Mouse (Mus musculus): ENCODE measurements around the gene Yeats2. TPM values are rescaled to one million over a fixed set of nuclear protein-coding genes. Genes with fewer than 3 reads are reported as not detected.
A peak's percentile ranks its signal among the peaks of the same experiment; 100 is the strongest.

Gene Yeats2
- polyA plus RNA-seq, 1 experiment, result not detected

DNA sequence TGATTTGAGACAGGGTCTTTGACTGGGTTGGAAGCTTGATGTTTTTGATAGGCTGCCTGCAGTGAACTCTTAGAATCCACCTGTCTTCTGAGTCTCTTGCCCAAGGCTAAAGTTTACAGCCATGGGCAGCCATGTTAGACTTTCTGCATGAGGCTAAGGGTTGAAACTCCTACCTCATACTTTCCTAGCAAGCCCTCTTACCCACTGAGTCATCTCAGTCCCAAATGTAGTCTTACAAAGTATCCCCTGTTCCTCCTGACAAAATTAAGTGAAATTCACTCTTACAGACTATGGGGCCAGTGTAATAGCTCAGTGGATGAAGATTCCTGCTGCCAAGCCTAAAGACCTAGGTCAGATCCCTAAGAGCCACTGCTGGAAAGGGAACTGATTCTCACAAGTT, 106.2 kb downstream of the Yeats2 start:
- no peak for TF ChIP-seq POLR2A (IDR thresholded peaks at IDR 0.05; ENCODE audit: insufficient read depth, low read depth, low read length)
- no peak for TF ChIP-seq CTCF (IDR thresholded peaks at IDR 0.05; ENCODE audit: insufficient read depth, low read depth, low read length)
- H3K4me3 ChIP-seq (ENCODE audit: insufficient read depth, low read depth, low read length), result no peak overlapping the region
- no peaks in the 10 kb centered on the region for H3K4me1 ChIP-seq (ENCODE audit: control insufficient read depth, insufficient read depth, low read length)
- no peak overlapping the region for H3K27ac ChIP-seq (ENCODE audit: insufficient read depth, low read depth, low read length)

- Histone ChIP-seq H3K4me1 (ENCODE audit: control insufficient read depth, insufficient read depth, low read length) (no peaks in the 10 kb centered on the region), H3K4me3 (ENCODE audit: insufficient read depth, low read depth, low read length) (no peak overlapping the region), H3K27ac (ENCODE audit: insufficient read depth, low read depth, low read length) (peak overlapping the region; percentile 41; the same call in 1 of the 2 replicates)
- TF ChIP-seq POLR2A (IDR thresholded peaks at IDR 0.05; ENCODE audit: insufficient read depth, low read depth, low read length), result no peak
- TF ChIP-seq CTCF (IDR thresholded peaks at IDR 0.05; ENCODE audit: insufficient read depth, low read depth, low read length), result no peak
- 52% methylated on average over 9 of the region's 9 CpGs for WGBS
Measured at GRCm38 (mm10) chr16:20248442-20249174, 107.7 kb downstream of the Yeats2 start.

GRCm38 (mm10) chr16:20257926-20258325, 117.1 kb downstream of the Yeats2 start:
- Histone ChIP-seq H3K4me3 (ENCODE audit: insufficient read depth, low read depth, low read length) (no peak overlapping the region), H3K4me1 (ENCODE audit: control insufficient read depth, insufficient read depth, low read length) (no peaks in the 10 kb centered on the region), H3K27ac (ENCODE audit: insufficient read depth, low read depth, low read length) (no peak overlapping the region)
- TF ChIP-seq CTCF (IDR thresholded peaks at IDR 0.05; ENCODE audit: insufficient read depth, low read depth, low read length), result no peak
- WGBS, result 84% methylated on average over 5 of the region's 5 CpGs

GRCm38 (mm10) chr16:20265089-20265488, 124.2 kb downstream of the Yeats2 start:
- no peak overlapping the region for H3K4me3 ChIP-seq (ENCODE audit: insufficient read depth, low read depth, low read length)
- WGBS, result 85% methylated on average over 7 of the region's 7 CpGs
- TF ChIP-seq CTCF (IDR thresholded peaks at IDR 0.05; ENCODE audit: insufficient read depth, low read depth, low read length) (no peak), POLR2A (IDR thresholded peaks at IDR 0.05; ENCODE audit: insufficient read depth, low read depth, low read length) (no peak)
- no peak overlapping the region for H3K27ac ChIP-seq (ENCODE audit: insufficient read depth, low read depth, low read length)
- no peaks in the 10 kb centered on the region for H3K4me1 ChIP-seq (ENCODE audit: control insufficient read depth, insufficient read depth, low read length)

GRCm38 (mm10) chr16:20271339-20271738, 130.5 kb downstream of the Yeats2 start:
- TF ChIP-seq POLR2A (IDR thresholded peaks at IDR 0.05; ENCODE audit: insufficient read depth, low read depth, low read length) (no peak), CTCF (IDR thresholded peaks at IDR 0.05; ENCODE audit: insufficient read depth, low read depth, low read length) (no peak)
- 87% methylated on average over 4 of the region's 4 CpGs for WGBS

GRCm38 (mm10) chr16:20272994-20273393, 132.1 kb downstream of the Yeats2 start:
- no peak overlapping the region for H3K27ac ChIP-seq (ENCODE audit: insufficient read depth, low read depth, low read length)
- 24% methylated on average over 3 of the region's 3 CpGs for WGBS
- H3K4me1 ChIP-seq (ENCODE audit: control insufficient read depth, insufficient read depth, low read length), result no peaks in the 10 kb centered on the region
- TF ChIP-seq CTCF (IDR thresholded peaks at IDR 0.05; ENCODE audit: insufficient read depth, low read depth, low read length) (no peak), POLR2A (IDR thresholded peaks at IDR 0.05; ENCODE audit: insufficient read depth, low read depth, low read length) (no peak)
- no peak overlapping the region for H3K4me3 ChIP-seq (ENCODE audit: insufficient read depth, low read depth, low read length)

More at GRCm38 (mm10) chr16:20271339-20271738, 130.5 kb downstream of the Yeats2 start:
- no peak overlapping the region for H3K4me3 ChIP-seq (ENCODE audit: insufficient read depth, low read depth, low read length)
- H3K4me1 ChIP-seq (ENCODE audit: control insufficient read depth, insufficient read depth, low read length), result no peaks in the 10 kb centered on the region
- no peak overlapping the region for H3K27ac ChIP-seq (ENCODE audit: insufficient read depth, low read depth, low read length)

GRCm38 (mm10) chr16:20279395-20279794, 138.5 kb downstream of the Yeats2 start:
- WGBS, result 88% methylated on average over 5 of the region's 5 CpGs

DNA sequence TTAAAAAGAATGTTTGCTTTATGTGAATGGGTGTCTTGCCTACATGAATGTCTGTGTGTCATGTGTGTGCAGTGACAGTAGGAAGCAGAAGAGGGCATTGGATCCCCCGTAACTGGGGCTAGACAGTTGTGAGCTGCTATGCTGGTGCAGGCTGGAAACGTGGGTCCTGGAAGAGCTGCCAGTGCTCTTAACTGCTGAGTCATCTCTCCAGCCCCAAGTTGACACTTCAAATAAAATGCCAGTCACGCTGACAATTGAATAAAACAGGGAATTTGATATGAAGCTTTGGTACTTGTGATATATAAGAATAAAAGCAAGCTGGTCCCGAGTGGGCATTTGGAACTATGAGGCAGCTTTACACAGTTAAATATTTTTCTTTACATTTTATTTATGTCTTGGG, 139.4 kb downstream of the Yeats2 start:
- Histone ChIP-seq H3K4me3 (ENCODE audit: insufficient read depth, low read depth, low read length) (no peak overlapping the region), H3K4me1 (ENCODE audit: control insufficient read depth, insufficient read depth, low read length) (no peaks in the 10 kb centered on the region), H3K27ac (ENCODE audit: insufficient read depth, low read depth, low read length) (no peak overlapping the region)
- no peak for TF ChIP-seq CTCF (IDR thresholded peaks at IDR 0.05; ENCODE audit: insufficient read depth, low read depth, low read length)
- TF ChIP-seq POLR2A (IDR thresholded peaks at IDR 0.05; ENCODE audit: insufficient read depth, low read depth, low read length), result no peak
- WGBS, result 74% methylated on average over 4 of the region's 4 CpGs

More at GRCm38 (mm10) chr16:20279395-20279794, 138.5 kb downstream of the Yeats2 start:
- Histone ChIP-seq H3K4me3 (ENCODE audit: insufficient read depth, low read depth, low read length) (no peak overlapping the region), H3K27ac (ENCODE audit: insufficient read depth, low read depth, low read length) (no peak overlapping the region), H3K4me1 (ENCODE audit: control insufficient read depth, insufficient read depth, low read length) (no peaks in the 10 kb centered on the region)
- TF ChIP-seq POLR2A (IDR thresholded peaks at IDR 0.05; ENCODE audit: insufficient read depth, low read depth, low read length), result no peak
- TF ChIP-seq CTCF (IDR thresholded peaks at IDR 0.05; ENCODE audit: insufficient read depth, low read depth, low read length), result no peak

Other genes with a start within 250 kb of the Yeats2 start
- gene Klhl6, start 158.0 kb upstream of the Yeats2 start, polyA plus RNA-seq (2012; ENCODE audit: insufficient read depth, insufficient read length, low replicate concordance, missing spikeins), result not detected in 2 replicates
- 55.9 TPM in 1 of 2 replicates, not detected in the other for gene Klhl24, start 43.5 kb upstream of the Yeats2 start, polyA plus RNA-seq (2012; ENCODE audit: insufficient read depth, insufficient read length, low replicate concordance, missing spikeins)
- gene Map6d1, start 100.3 kb downstream of the Yeats2 start, polyA plus RNA-seq (2012; ENCODE audit: insufficient read depth, insufficient read length, low replicate concordance, missing spikeins), result not detected in 2 replicates
- not detected in 2 replicates for gene Parl, start 161.3 kb downstream of the Yeats2 start, polyA plus RNA-seq (2012; ENCODE audit: insufficient read depth, insufficient read length, low replicate concordance, missing spikeins)
- not detected in 2 replicates for gene Cyp2ab1, start 184.3 kb downstream of the Yeats2 start, polyA plus RNA-seq (2012; ENCODE audit: insufficient read depth, insufficient read length, low replicate concordance, missing spikeins)